Mouse (Mus musculus) midbrain, embryonic 11.5 days (tissue): ENCODE results near the gene Cox17. TPM values are rescaled to one million over a fixed set of nuclear protein-coding genes. Genes with fewer than 3 reads are reported as not detected.
A peak's percentile ranks its signal among the peaks of the same experiment; 100 is the strongest.

Source experiments
- ATAC-seq: fragments of 200-750 bp; cut with Nextera tagmentation; 2 replicates; pipeline ENCODE4 v1.8.0; 2017; ENCODE audit warnings: moderate TSS enrichment, moderate library complexity; ENCODE audit not compliant: low FRiP score
- DNase-seq: peaks from one replicate; pipeline ENCODE4 v3.0.0; 2015; ENCODE audit warnings: low spot score; ENCODE audit errors: missing footprints
- H3K27ac ChIP-seq: fragments of 300-500 bp; sonication (generic); 2 replicates; pipeline ENCODE4 v1.5.1; 2014; ENCODE audit warnings: low read depth, low read length
- H3K27me3 ChIP-seq: fragments of 300-500 bp; sonication (generic); 2 replicates; pipeline ENCODE4 v1.6.1; 2014; ENCODE audit warnings: mild to moderate bottlenecking, low read length, moderate library complexity, mixed read lengths; ENCODE audit not compliant: control insufficient read depth, insufficient read depth
- H3K36me3 ChIP-seq: fragments of 300-500 bp; sonication (generic); 2 replicates; pipeline ENCODE4 v1.6.1; 2014; ENCODE audit warnings: mild to moderate bottlenecking, low read length, moderate library complexity, mixed read lengths; ENCODE audit not compliant: control insufficient read depth, insufficient read depth
- H3K4me1 ChIP-seq: fragments of 300-500 bp; sonication (generic); 2 replicates; pipeline ENCODE4 v1.6.1; 2014; ENCODE audit warnings: low read length; ENCODE audit not compliant: control insufficient read depth, insufficient read depth
- H3K4me2 ChIP-seq: fragments of 300-500 bp; sonication (generic); 2 replicates; pipeline ENCODE4 v1.6.1; 2014; ENCODE audit warnings: mild to moderate bottlenecking, moderate library complexity
- H3K4me3 ChIP-seq: fragments of 300-500 bp; sonication (generic); 2 replicates; pipeline ENCODE4 v1.5.1; 2014; ENCODE audit warnings: low read depth, low read length
- H3K9ac ChIP-seq: fragments of 300-500 bp; sonication (generic); 2 replicates; pipeline ENCODE4 v1.6.1; 2014; ENCODE audit warnings: low read length
- H3K9me3 ChIP-seq: fragments of 300-500 bp; sonication (generic); 2 replicates; pipeline ENCODE4 v1.6.1; 2016; ENCODE audit warnings: low read length; ENCODE audit not compliant: control insufficient read depth
- WGBS: fragments of 180-500 bp; shearing (Covaris S2); extraction: QIAGEN DNeasy Blood & Tissue Kit; methylation state at CpG from one replicate; pipeline ENCODE4 v1.1.7; 2014; 5-methylcytosine and 5-hydroxymethylcytosine counted together
- polyA plus RNA-seq: library from polyadenylated mRNA; unstranded; fragments of >200 nt; fragmentation: Nextera tagmentation; extraction: Ambion mirVana; gene quantifications from 2 replicates; pipeline ENCODE4 v1.2.1, GENCODE M21; 2014

Cox17 gene
- polyA plus RNA-seq, 1 experiment from 2014 or later, result 122 TPM

DNA sequence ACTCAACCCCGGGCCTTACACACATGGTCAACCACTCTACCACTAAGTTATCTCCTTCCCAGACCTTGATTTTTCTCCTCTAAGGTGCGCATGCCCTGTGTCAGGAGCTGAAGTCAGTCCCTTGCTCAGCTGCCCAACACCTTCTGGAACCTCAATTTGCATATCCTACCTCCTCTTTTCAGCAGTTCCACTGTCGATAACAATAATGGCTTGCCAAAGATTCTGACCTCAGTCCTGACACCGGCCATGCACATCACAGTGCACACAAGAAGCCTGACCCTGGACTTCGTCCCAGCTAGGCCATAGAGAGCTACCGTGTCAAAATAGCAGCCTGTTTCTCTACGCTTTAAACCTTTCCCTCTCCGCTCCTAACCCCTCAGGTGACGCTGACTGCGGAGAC, 26.6 kb downstream of the Cox17 start:
- Histone ChIP-seq H3K27me3 (no peaks in the 10 kb centered on the region), H3K4me2 (no peak overlapping the region), H3K9ac (no peak overlapping the region), H3K4me1 (peaks cover 3% of the 10 kb centered on the region; the same call in 1 of the 2 replicates), H3K36me3 (no peaks in the 10 kb centered on the region), H3K9me3 (no peaks in the 10 kb centered on the region), H3K4me3 (no peak overlapping the region), H3K27ac (no peak overlapping the region)
- DNase-seq, result no peak
- ATAC-seq, result no peak
- 80% methylated on average over 10 of the region's 10 CpGs for WGBS

DNA sequence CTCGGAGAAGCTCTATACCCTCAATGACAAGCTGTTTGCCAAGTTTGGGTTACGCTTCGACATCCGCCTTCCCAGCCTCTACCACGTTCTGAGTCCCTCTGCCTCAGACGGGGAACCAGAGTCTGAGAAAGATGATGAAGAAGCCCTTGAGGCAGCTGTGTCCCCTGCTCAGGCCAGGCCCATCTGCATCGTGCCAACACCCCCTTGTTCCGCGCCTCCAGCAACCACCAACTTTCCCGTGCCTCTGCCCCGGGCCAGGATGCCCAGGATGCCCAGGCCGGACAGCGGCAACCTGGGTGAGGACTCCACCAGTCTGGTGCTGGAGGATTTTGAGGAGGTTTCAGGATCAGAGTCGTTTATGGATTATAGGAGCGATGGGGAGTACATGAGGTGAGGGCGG, 27.1 kb downstream of the Cox17 start:
- ATAC-seq (no peak), DNase-seq (no peak)
- H3K36me3 ChIP-seq, result no peaks in the 10 kb centered on the region
- H3K4me3 ChIP-seq, result no peak overlapping the region
- no peak overlapping the region for H3K9ac ChIP-seq
- H3K9me3 ChIP-seq, result no peaks in the 10 kb centered on the region
- peaks cover 3% of the 10 kb centered on the region; the same call in 1 of the 2 replicates for H3K4me1 ChIP-seq
- no peaks in the 10 kb centered on the region for H3K27me3 ChIP-seq
- H3K27ac ChIP-seq, result no peak overlapping the region
- 85% methylated on average over 16 of the region's 16 CpGs for WGBS
- H3K4me2 ChIP-seq, result peak overlapping the region; percentile 1; the same call in 1 of the 2 replicates

DNA sequence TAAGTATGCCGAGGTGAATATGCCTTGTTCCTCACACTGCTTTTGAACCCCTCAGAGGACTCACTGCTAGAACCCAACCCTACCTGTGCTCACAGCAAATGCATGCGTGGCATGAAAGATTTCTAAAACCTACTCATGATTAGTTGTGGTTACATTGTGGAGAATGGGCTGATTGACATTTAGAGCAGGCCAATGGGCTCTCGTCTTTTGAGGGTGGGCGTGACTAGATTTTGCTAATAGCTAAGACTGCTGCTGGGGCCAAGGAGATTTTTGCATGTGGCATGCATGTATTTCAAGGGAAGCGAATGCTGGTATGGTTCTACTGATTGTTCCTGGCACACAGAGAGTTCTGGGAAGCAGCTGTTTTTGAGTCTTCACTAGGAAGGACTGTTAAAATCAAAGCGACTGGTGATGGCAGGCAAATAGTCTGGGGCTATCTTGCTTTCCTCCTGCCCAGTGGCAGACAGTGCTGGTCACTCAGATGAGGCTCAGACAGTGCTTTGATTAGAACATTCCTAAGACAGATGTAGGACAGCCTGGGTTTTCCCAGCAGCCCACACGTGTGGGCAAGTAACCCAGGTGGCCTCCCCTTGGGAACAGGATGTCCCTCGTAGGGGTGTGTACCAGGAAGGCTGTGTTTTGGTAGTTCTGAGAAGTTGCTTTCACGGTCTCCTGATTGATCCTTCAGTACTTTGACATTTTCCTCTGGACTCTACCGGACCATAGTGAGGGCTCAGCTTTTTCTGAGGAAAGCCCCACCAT, 27.8 kb downstream of the Cox17 start:
- Histone ChIP-seq H3K4me1 (peaks cover 3% of the 10 kb centered on the region; the same call in 1 of the 2 replicates), H3K4me3 (no peak overlapping the region), H3K27me3 (no peaks in the 10 kb centered on the region), H3K9me3 (no peaks in the 10 kb centered on the region), H3K27ac (no peak overlapping the region), H3K4me2 (peak overlapping the region; percentile 1; the same call in 1 of the 2 replicates), H3K36me3 (no peaks in the 10 kb centered on the region), H3K9ac (no peak overlapping the region)
- ATAC-seq (no peak), DNase-seq (no peak)
- WGBS, result 82% methylated on average over 10 of the region's 10 CpGs

DNA sequence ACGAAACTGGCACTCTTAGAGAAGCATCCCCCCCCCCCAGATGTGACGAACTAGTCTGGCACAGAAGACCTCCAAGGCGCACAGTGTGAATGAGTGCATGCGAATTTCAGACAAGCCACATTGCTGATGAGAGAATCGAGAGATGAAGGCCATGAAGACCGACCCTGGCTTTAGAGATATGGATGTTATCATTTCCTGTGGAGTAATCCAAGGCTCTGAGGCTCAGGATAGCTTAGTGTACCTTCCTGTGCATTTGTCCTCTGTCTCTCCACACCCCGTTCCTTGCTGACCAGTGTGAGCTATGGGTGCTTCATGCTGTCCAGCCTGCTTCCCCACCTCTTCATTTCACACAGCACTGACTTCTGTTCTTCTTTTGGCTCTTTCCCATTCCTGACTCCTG, 28.4 kb downstream of the Cox17 start:
- Histone ChIP-seq H3K9ac (no peak overlapping the region), H3K4me3 (no peak overlapping the region), H3K27ac (no peak overlapping the region), H3K9me3 (no peaks in the 10 kb centered on the region), H3K4me1 (peaks cover 3% of the 10 kb centered on the region; the same call in 1 of the 2 replicates), H3K4me2 (no peak overlapping the region), H3K27me3 (no peaks in the 10 kb centered on the region), H3K36me3 (no peaks in the 10 kb centered on the region)
- WGBS, result 88% methylated on average over 7 of the region's 7 CpGs
- DNase-seq (no peak), ATAC-seq (no peak)

DNA sequence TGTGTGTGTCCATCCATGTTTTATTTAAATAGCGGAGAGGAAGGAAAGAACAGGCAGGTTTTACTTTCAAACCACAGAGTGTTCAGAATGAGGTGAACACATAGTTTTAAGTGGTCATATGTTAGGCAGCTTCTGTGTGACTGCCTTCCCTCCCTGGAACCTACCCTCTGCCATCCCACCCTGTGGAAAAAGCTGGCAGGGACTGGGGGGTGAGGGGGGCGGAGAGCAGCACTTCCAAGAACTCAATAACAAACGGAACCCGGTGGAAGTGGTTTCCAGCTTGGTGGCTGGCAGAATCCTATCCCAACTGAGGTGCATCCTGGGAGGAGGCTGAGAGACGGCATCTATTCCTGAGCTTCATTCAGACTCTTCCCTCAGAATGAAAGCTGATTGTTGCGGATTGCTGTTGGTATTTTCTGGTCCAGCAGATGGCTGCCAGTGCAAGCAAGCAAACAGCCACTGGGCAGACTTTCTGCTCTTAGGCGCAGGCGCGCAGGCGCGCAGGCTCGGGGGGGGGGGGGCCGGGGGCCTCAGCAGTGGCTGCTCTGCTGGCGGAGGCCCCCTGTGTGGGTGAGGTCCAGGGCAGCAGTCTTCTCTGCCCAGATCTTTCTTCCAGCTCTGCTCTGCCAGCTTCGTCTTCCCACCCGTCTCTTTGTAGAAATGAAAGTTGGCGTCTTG, 29.5 kb downstream of the Cox17 start:
- DNase-seq (peak; percentile 96), ATAC-seq (peak; percentile 89)
- WGBS, result 27% methylated on average over 17 of the region's 17 CpGs
- Histone ChIP-seq H3K27me3 (no peaks in the 10 kb centered on the region), H3K4me3 (peak overlapping the region; percentile 17), H3K9ac (peak overlapping the region; percentile 44), H3K9me3 (no peaks in the 10 kb centered on the region), H3K36me3 (no peaks in the 10 kb centered on the region), H3K4me1 (peaks cover 3% of the 10 kb centered on the region; the same call in 1 of the 2 replicates), H3K27ac (no peak overlapping the region), H3K4me2 (peak overlapping the region; percentile 27)

DNA sequence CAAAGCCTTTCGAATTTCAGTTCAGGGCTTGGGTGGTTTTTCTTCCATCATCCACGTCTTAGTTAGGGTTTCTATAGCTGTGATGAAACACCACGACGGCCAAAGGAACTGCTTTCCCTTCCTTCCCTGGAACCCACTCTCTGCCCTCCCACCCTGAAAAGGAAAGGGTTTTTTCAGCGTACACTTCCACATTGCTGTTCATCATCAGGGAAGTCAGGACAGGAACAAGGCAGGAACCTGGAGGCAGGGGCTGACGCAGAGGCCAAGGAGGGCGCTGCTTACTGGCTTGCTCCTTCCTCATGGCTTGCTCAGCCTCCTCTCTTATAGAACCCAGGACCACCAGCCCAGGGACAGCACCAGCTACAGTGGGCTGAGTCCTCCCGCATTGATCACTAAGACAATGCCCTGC, 30.1 kb downstream of the Cox17 start:
- Histone ChIP-seq H3K4me1 (peaks cover 3% of the 10 kb centered on the region; the same call in 1 of the 2 replicates), H3K36me3 (no peaks in the 10 kb centered on the region), H3K9ac (peak overlapping the region; percentile 44), H3K4me3 (peak overlapping the region; percentile 17; the same call in 1 of the 2 replicates), H3K4me2 (peak overlapping the region; percentile 27), H3K27ac (no peak overlapping the region), H3K9me3 (no peaks in the 10 kb centered on the region), H3K27me3 (no peaks in the 10 kb centered on the region)
- ATAC-seq, result peak; percentile 35; the same call in 1 of the 2 replicates
- WGBS, result 62% methylated on average over 8 of the region's 8 CpGs
- DNase-seq, result no peak

DNA sequence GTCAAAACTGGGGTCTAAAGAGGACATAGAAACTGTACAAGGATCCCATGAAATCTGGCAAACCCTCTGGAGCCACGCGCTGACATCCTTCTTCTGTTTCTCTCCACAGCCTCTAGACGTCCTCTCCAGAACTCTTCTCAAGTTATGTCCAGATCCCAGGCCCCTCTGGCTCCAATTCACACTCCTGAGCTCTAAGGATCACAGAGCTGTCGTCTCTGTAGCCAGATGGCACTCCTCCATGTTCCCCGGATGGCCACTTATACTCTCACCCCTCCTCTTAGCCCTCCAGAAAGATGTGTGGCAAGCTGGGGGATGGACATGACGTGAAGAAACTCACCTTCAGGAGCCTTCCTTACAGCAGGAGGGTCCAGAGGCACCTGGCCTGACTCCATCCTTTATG, 30.8 kb downstream of the Cox17 start:
- no peaks in the 10 kb centered on the region for H3K27me3 ChIP-seq
- ATAC-seq (no peak), DNase-seq (peak; percentile 76)
- H3K4me1 ChIP-seq, result peaks cover 3% of the 10 kb centered on the region; the same call in 1 of the 2 replicates
- H3K9ac ChIP-seq, result no peak overlapping the region
- H3K9me3 ChIP-seq, result no peaks in the 10 kb centered on the region
- no peak overlapping the region for H3K4me2 ChIP-seq
- H3K4me3 ChIP-seq, result no peak overlapping the region
- H3K27ac ChIP-seq, result no peak overlapping the region
- 82% methylated on average over 6 of the region's 6 CpGs for WGBS
- H3K36me3 ChIP-seq, result no peaks in the 10 kb centered on the region

DNA sequence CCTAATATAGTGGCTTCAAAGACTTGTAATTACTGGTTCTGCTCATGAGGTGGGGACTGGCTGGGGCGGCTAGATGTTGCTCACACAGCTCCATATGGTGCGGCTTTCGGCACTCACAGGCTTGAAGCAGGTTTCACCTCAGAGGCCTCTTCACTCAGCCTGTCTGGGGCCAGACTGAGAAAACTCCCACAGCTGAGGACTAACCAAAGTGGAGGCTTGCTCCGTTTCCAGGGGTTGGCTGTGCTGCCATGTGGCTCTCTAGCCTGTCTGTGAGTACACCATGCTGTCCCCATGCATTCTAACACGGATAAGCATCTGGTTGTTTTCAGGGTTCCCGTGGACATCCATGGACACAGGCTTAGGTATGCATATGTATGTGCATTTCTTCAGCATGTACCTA, 31.8 kb downstream of the Cox17 start:
- WGBS, result 81% methylated on average over 6 of the region's 6 CpGs
- H3K27ac ChIP-seq, result no peak overlapping the region

DNA sequence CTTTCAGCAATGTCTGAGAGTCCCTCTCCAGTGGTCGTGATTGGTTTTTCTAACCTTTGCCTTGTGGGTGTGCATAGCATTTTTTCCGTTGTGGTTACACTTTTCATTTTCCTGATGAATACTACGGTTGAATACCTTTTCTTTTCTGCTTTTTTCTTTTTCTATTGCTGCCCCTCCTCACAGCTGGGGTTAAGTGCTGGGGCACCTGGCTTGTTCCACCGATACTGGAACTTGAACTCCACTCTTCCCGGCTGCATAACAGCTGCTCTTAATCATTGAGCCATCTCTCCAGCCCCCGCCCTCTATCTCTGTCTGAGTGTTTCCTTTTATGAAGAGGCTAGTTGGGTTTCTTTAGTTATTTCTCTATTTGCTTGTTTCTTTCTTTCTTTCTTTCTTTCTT, 32.3 kb downstream of the Cox17 start:
- WGBS, result 76% methylated on average over 6 of the region's 6 CpGs
- no peak overlapping the region for H3K27ac ChIP-seq
- ATAC-seq, result no peak
- peaks cover 3% of the 10 kb centered on the region; the same call in 1 of the 2 replicates for H3K4me1 ChIP-seq
- no peaks in the 10 kb centered on the region for H3K9me3 ChIP-seq
- H3K4me3 ChIP-seq, result no peak overlapping the region
- no peak for DNase-seq
- H3K4me2 ChIP-seq, result no peak overlapping the region
- no peak overlapping the region for H3K9ac ChIP-seq
- no peaks in the 10 kb centered on the region for H3K27me3 ChIP-seq
- H3K36me3 ChIP-seq, result no peaks in the 10 kb centered on the region

More for the DNA sequence above, 31.8 kb downstream of the Cox17 start:
- Histone ChIP-seq H3K4me2 (no peak overlapping the region), H3K27me3 (no peaks in the 10 kb centered on the region), H3K36me3 (no peaks in the 10 kb centered on the region), H3K4me3 (no peak overlapping the region), H3K9ac (no peak overlapping the region), H3K9me3 (no peaks in the 10 kb centered on the region), H3K4me1 (peaks cover 3% of the 10 kb centered on the region; the same call in 1 of the 2 replicates)
- DNase-seq (peak; percentile 70), ATAC-seq (no peak)
